Mouse (Mus musculus): ENCODE measurements at regions not wholly inside any gene's neighbourhood (a gene's known extent, or its start where the extent isn't known, plus 50 kb on each side); places are given as distances from the start of the nearest gene placed in this dataset.

- DNase-seq (ENCODE audit: low spot score): no peak
These were observed 182.9 kb downstream of the Rap2a start for GRCm38 (mm10) chr14:120661111-120661510.

- no peak for DNase-seq (ENCODE audit: low spot score)
These were observed 191.4 kb downstream of the Rap2a start for GRCm38 (mm10) chr14:120669665-120670064.

- no peak for DNase-seq (ENCODE audit: low spot score)
These were observed 197.5 kb downstream of the Rap2a start for GRCm38 (mm10) chr14:120675752-120676151.

GRCm38 (mm10) chr14:120678533-120678932 is 200.3 kb downstream of the Rap2a start:
- no peak for DNase-seq (ENCODE audit: low spot score)

- DNase-seq (ENCODE audit: low spot score): no peak
These were observed 200.8 kb downstream of the Rap2a start for GRCm38 (mm10) chr14:120679072-120679471.

- DNase-seq (ENCODE audit: low spot score): no peak
These were observed 202.0 kb downstream of the Rap2a start for GRCm38 (mm10) chr14:120680272-120680671.

- no peak for DNase-seq (ENCODE audit: low spot score)
These were observed 207.0 kb downstream of the Rap2a start for GRCm38 (mm10) chr14:120685263-120685662.

GRCm38 (mm10) chr14:120685877-120686276 is 207.6 kb downstream of the Rap2a start:
- no peak for DNase-seq (ENCODE audit: low spot score)

GRCm38 (mm10) chr14:120686751-120687150 is 208.5 kb downstream of the Rap2a start:
- no peak for DNase-seq (ENCODE audit: low spot score)

GRCm38 (mm10) chr14:120699378-120699777 is 211.6 kb upstream of the Ipo5 start:
- DNase-seq (ENCODE audit: low spot score): no peak

- DNase-seq (ENCODE audit: low spot score): no peak
These were observed 205.7 kb upstream of the Ipo5 start for GRCm38 (mm10) chr14:120705301-120705801.

- DNase-seq (ENCODE audit: low spot score): no peak
These were observed 200.2 kb upstream of the Ipo5 start for GRCm38 (mm10) chr14:120710782-120711181.

GRCm38 (mm10) chr14:120720464-120721445 is 190.3 kb upstream of the Ipo5 start:
- DNase-seq (ENCODE audit: low spot score): no peak

GRCm38 (mm10) chr14:120721593-120722461 is 189.2 kb upstream of the Ipo5 start:
- no peak for DNase-seq (ENCODE audit: low spot score)

- DNase-seq (ENCODE audit: low spot score): no peak
These were observed 188.4 kb upstream of the Ipo5 start for GRCm38 (mm10) chr14:120722546-120723112.

- DNase-seq (ENCODE audit: low spot score): no peak
These were observed 182.9 kb upstream of the Ipo5 start for GRCm38 (mm10) chr14:120728107-120728506.

GRCm38 (mm10) chr14:120730226-120730625 is 180.8 kb upstream of the Ipo5 start:
- DNase-seq (ENCODE audit: low spot score): no peak

GRCm38 (mm10) chr14:120731679-120732281 is 179.2 kb upstream of the Ipo5 start:
- DNase-seq (ENCODE audit: low spot score): no peak

- DNase-seq (ENCODE audit: low spot score): no peak
These were observed 178.5 kb upstream of the Ipo5 start for GRCm38 (mm10) chr14:120732400-120733138.

- no peak for DNase-seq (ENCODE audit: low spot score)
These were observed 169.5 kb upstream of the Ipo5 start for GRCm38 (mm10) chr14:120741492-120742054.

- DNase-seq (ENCODE audit: low spot score): no peak
These were observed 157.0 kb upstream of the Ipo5 start for GRCm38 (mm10) chr14:120754011-120754410.
